Mouse (Mus musculus): Measurements from ENCODE around the gene Fcgr3. TPM values are rescaled to one million over a fixed set of nuclear protein-coding genes. Genes with fewer than 3 reads are reported as not detected.
"Not testable (repeated sequence)": the region's sequence is repeated elsewhere in the genome, so short reads cannot be mapped to it uniquely, and the experiment has no call there.

The Fcgr3 gene
- polyA plus RNA-seq, 1 experiment from 2014 or later, result 11.1 TPM

- H3K36me3 ChIP-seq (ENCODE audit: control insufficient read depth, insufficient read depth, low read length); H3K9me3 ChIP-seq (ENCODE audit: control insufficient read depth, low read depth, low read length); H3K27ac ChIP-seq (ENCODE audit: low read length); H3K4me1 ChIP-seq (ENCODE audit: control insufficient read depth, insufficient read depth, low read length); H3K4me3 ChIP-seq (ENCODE audit: low read depth, low read length); ATAC-seq (ENCODE audit: insufficient number of reproducible peaks, insufficient read depth, low FRiP score, low read depth); H3K9ac ChIP-seq (replicated peaks; ENCODE audit: low read depth, low read length); H3K4me2 ChIP-seq (replicated peaks; ENCODE audit: low read depth, low read length): not testable (repeated sequence)
- H3K27me3 ChIP-seq (ENCODE audit: control insufficient read depth, insufficient read depth, low read length), result peaks cover 17% of the 10 kb centered on the region
- 46% methylated on average over 5 of the region's 5 CpGs for WGBS
Measured at GRCm38 (mm10) chr1:171067928-171068327, 3.2 kb upstream of the Fcgr3 start.

GRCm38 (mm10) chr1:171066583-171066982 lies 1.8 kb upstream of the Fcgr3 start:
- not testable (repeated sequence) for H3K9me3 ChIP-seq (ENCODE audit: control insufficient read depth, low read depth, low read length); H3K4me3 ChIP-seq (ENCODE audit: low read depth, low read length)

DNA sequence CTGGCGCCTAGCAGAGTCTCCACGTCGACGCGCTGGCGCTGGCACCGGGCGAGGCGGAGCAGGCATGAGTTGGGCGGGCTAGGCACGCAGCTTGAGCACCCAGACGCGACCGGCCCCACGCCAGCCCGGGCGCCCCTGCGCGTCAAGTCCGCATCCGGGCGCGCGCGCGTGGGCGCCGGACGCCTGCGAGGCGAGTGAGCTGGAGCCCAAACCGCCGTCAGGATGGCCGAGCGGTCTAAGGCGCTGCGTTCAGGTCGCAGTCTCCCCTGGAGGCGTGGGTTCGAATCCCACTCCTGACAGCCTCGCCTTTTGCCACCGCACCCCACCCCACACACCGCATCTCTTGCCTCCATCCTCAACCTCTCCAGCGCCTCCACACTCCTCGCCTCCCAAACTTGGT lies 1.0 kb upstream of the Fcgr3 start:
- H3K36me3 ChIP-seq (ENCODE audit: control insufficient read depth, insufficient read depth, low read length); H3K9ac ChIP-seq (replicated peaks; ENCODE audit: low read depth, low read length); H3K27ac ChIP-seq (ENCODE audit: low read length); H3K4me1 ChIP-seq (ENCODE audit: control insufficient read depth, insufficient read depth, low read length); H3K9me3 ChIP-seq (ENCODE audit: control insufficient read depth, low read depth, low read length): not testable (repeated sequence)
- peak; percentile 5; the same call in 1 of the 2 replicates for ATAC-seq (ENCODE audit: insufficient number of reproducible peaks, insufficient read depth, low FRiP score, low read depth)
- H3K4me3 ChIP-seq (ENCODE audit: low read depth, low read length), result peak overlapping the region; percentile 17; the same call in 1 of the 2 replicates
- H3K27me3 ChIP-seq (ENCODE audit: control insufficient read depth, insufficient read depth, low read length), result peaks cover 17% of the 10 kb centered on the region
- H3K4me2 ChIP-seq (replicated peaks; ENCODE audit: low read depth, low read length), result peak overlapping the region; percentile 37
- WGBS, result 6% methylated on average over 25 of the region's 45 CpGs

More at GRCm38 (mm10) chr1:171066583-171066982, 1.8 kb upstream of the Fcgr3 start:
- 17% methylated on average over 2 of the region's 10 CpGs for WGBS
- not testable (repeated sequence) for H3K9ac ChIP-seq (replicated peaks; ENCODE audit: low read depth, low read length); H3K4me2 ChIP-seq (replicated peaks; ENCODE audit: low read depth, low read length); H3K36me3 ChIP-seq (ENCODE audit: control insufficient read depth, insufficient read depth, low read length); H3K4me1 ChIP-seq (ENCODE audit: control insufficient read depth, insufficient read depth, low read length); H3K27ac ChIP-seq (ENCODE audit: low read length)
- H3K27me3 ChIP-seq (ENCODE audit: control insufficient read depth, insufficient read depth, low read length), result peaks cover 17% of the 10 kb centered on the region
- peak; percentile 26 for ATAC-seq (ENCODE audit: insufficient number of reproducible peaks, insufficient read depth, low FRiP score, low read depth)

DNA sequence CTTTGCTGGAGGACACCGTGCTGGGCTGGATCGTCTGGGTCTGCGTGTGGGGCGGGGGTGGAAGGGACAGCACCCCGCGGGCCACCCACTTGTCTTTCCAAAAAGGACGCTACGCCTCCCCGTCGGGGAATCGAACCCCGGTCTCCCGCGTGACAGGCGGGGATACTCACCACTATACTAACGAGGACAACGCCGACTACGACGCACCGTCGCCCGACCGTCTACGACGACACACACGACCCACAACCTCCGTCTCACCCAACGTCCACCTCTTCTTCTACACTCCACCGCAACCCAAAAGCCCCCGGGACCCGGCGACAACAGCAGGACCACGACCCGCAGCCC lies 480 bp upstream of the Fcgr3 start:
- H3K9ac ChIP-seq (replicated peaks; ENCODE audit: low read depth, low read length); H3K9me3 ChIP-seq (ENCODE audit: control insufficient read depth, low read depth, low read length); H3K4me1 ChIP-seq (ENCODE audit: control insufficient read depth, insufficient read depth, low read length); H3K36me3 ChIP-seq (ENCODE audit: control insufficient read depth, insufficient read depth, low read length); H3K27ac ChIP-seq (ENCODE audit: low read length): not testable (repeated sequence)
- ATAC-seq (ENCODE audit: insufficient number of reproducible peaks, insufficient read depth, low FRiP score, low read depth), result peak; percentile 24
- H3K4me3 ChIP-seq (ENCODE audit: low read depth, low read length), result peak overlapping the region; percentile 36
- peaks cover 17% of the 10 kb centered on the region for H3K27me3 ChIP-seq (ENCODE audit: control insufficient read depth, insufficient read depth, low read length)
- peak overlapping the region; percentile 46 for H3K4me2 ChIP-seq (replicated peaks; ENCODE audit: low read depth, low read length)
- WGBS, result 1% methylated on average over 17 of the region's 35 CpGs

DNA sequence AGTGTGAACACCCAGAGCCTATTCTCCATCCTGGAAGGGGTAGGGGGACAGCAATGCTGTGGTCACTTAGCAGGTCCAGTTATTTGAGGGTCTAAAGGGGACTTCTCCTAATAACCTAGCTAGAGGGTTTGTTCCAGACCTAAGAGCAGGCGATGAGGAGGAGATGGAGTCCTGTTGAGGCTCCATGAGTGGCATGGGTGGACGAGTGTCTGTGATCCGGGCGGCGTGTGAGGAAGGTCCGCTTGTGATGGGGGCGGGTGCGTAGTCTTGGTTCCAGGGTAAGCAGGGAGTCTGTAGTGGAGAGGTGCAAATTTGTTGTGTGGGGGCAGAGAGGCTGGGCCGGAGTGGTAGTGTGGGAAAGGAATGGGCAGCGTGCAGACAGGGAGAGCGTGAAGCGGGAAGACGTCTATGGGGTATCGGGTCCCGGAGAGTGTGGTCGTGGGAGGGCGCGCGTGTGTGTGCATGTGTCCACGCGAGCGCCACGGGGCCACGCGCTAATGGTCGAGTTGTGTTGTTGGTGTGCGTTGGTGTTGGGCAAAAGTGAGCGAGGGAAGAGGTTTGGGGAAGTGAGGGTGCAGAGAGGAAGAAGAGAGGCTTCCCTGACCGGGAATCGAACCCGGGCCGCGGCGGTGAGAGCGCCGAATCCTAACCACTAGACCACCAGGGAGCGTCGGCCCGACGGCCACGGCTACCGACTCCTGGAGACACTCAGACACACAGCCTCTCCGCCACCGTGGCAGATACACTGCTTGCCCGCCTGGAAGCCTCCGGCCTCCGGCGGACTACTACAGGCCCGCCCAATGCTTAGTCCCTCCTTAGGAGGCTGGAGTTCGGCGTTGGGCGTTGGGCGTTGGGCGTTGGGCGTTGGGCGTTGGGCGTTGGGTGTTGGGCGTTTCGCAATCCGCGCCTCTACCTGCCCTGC lies 905 bp downstream of the Fcgr3 start:
- H3K36me3 ChIP-seq (ENCODE audit: control insufficient read depth, insufficient read depth, low read length); H3K4me1 ChIP-seq (ENCODE audit: control insufficient read depth, insufficient read depth, low read length); H3K27ac ChIP-seq (ENCODE audit: low read length); H3K9me3 ChIP-seq (ENCODE audit: control insufficient read depth, low read depth, low read length): not testable (repeated sequence)
- ATAC-seq (ENCODE audit: insufficient number of reproducible peaks, insufficient read depth, low FRiP score, low read depth), result peak; percentile 74
- 0 out of 2 replicates have a peak overlapping the region, but pooled peaks have one; percentile 4 for H3K9ac ChIP-seq (replicated peaks; ENCODE audit: low read depth, low read length)
- H3K4me2 ChIP-seq (replicated peaks; ENCODE audit: low read depth, low read length), result peak overlapping the region; percentile 46
- WGBS, result 9% methylated on average over 36 of the region's 61 CpGs
- peaks cover 11% of the 10 kb centered on the region for H3K27me3 ChIP-seq (ENCODE audit: control insufficient read depth, insufficient read depth, low read length)
- peak overlapping the region; percentile 36 for H3K4me3 ChIP-seq (ENCODE audit: low read depth, low read length)

GRCm38 (mm10) chr1:171061566-171061965 lies 3.2 kb downstream of the Fcgr3 start:
- H3K4me3 ChIP-seq (ENCODE audit: low read depth, low read length), result no peak overlapping the region
- 0 out of 2 replicates have a peak, but pooled peaks cover 3% of the 10 kb centered on the region for H3K4me1 ChIP-seq (ENCODE audit: control insufficient read depth, insufficient read depth, low read length)
- peaks cover 7% of the 10 kb centered on the region; the same call in 1 of the 2 replicates for H3K27me3 ChIP-seq (ENCODE audit: control insufficient read depth, insufficient read depth, low read length)
- ATAC-seq (ENCODE audit: insufficient number of reproducible peaks, insufficient read depth, low FRiP score, low read depth), result no peak
- no peak overlapping the region for H3K4me2 ChIP-seq (replicated peaks; ENCODE audit: low read depth, low read length)
- H3K9me3 ChIP-seq (ENCODE audit: control insufficient read depth, low read depth, low read length), result no peaks in the 10 kb centered on the region; the same call in 1 of the 2 replicates
- H3K27ac ChIP-seq (ENCODE audit: low read length), result no peak overlapping the region
- no peaks in the 10 kb centered on the region for H3K36me3 ChIP-seq (ENCODE audit: control insufficient read depth, insufficient read depth, low read length)
- WGBS, result 61% methylated on average over 3 of the region's 3 CpGs
- no peak overlapping the region for H3K9ac ChIP-seq (replicated peaks; ENCODE audit: low read depth, low read length)

- H3K4me1 ChIP-seq (ENCODE audit: control insufficient read depth, insufficient read depth, low read length), result 0 out of 2 replicates have a peak, but pooled peaks cover 3% of the 10 kb centered on the region
- WGBS, result 23% methylated on average over 10 of the region's 10 CpGs
- ATAC-seq (ENCODE audit: insufficient number of reproducible peaks, insufficient read depth, low FRiP score, low read depth), result no peak
- no peaks in the 10 kb centered on the region; the same call in 1 of the 2 replicates for H3K9me3 ChIP-seq (ENCODE audit: control insufficient read depth, low read depth, low read length)
- H3K9ac ChIP-seq (replicated peaks; ENCODE audit: low read depth, low read length), result no peak overlapping the region
- peaks cover 7% of the 10 kb centered on the region; the same call in 1 of the 2 replicates for H3K27me3 ChIP-seq (ENCODE audit: control insufficient read depth, insufficient read depth, low read length)
- no peak overlapping the region for H3K27ac ChIP-seq (ENCODE audit: low read length)
- H3K36me3 ChIP-seq (ENCODE audit: control insufficient read depth, insufficient read depth, low read length), result no peaks in the 10 kb centered on the region
- peak overlapping the region; percentile 3 for H3K4me2 ChIP-seq (replicated peaks; ENCODE audit: low read depth, low read length)
- no peak overlapping the region for H3K4me3 ChIP-seq (ENCODE audit: low read depth, low read length)
Measured at GRCm38 (mm10) chr1:171060392-171060791, 4.3 kb downstream of the Fcgr3 start.

GRCm38 (mm10) chr1:171059203-171059602 lies 5.5 kb downstream of the Fcgr3 start:
- 68% methylated on average over 2 of the region's 2 CpGs for WGBS
- Histone ChIP-seq H3K9me3 (ENCODE audit: control insufficient read depth, low read depth, low read length) (no peaks in the 10 kb centered on the region; the same call in 1 of the 2 replicates), H3K4me1 (ENCODE audit: control insufficient read depth, insufficient read depth, low read length) (no peaks in the 10 kb centered on the region), H3K4me3 (ENCODE audit: low read depth, low read length) (no peak overlapping the region), H3K4me2 (replicated peaks; ENCODE audit: low read depth, low read length) (no peak overlapping the region), H3K36me3 (ENCODE audit: control insufficient read depth, insufficient read depth, low read length) (no peaks in the 10 kb centered on the region), H3K27ac (ENCODE audit: low read length) (no peak overlapping the region), H3K27me3 (ENCODE audit: control insufficient read depth, insufficient read depth, low read length) (peaks cover 3% of the 10 kb centered on the region; the same call in 1 of the 2 replicates), H3K9ac (replicated peaks; ENCODE audit: low read depth, low read length) (no peak overlapping the region)
- ATAC-seq (ENCODE audit: insufficient number of reproducible peaks, insufficient read depth, low FRiP score, low read depth), result no peak
